Mouse (Mus musculus): ENCODE results near the gene Mrgprb5. TPM values are rescaled to one million over a fixed set of nuclear protein-coding genes. Genes with fewer than 3 reads are reported as not detected.

Mrgprb5 gene
- not detected for polyA plus RNA-seq (2014; fragmentation: Illumina TruSeq; extraction: RNeasy Lipid Tissue Mini Kit (QIAGEN cat#74804); ENCODE audit: low read depth, low replicate concordance)

GRCm38 (mm10) chr7:48168919-48169318 lies at the start of gene Mrgprb5:
Gene Mrgprb5, minus strand, starts transcription at chr7:48169019.

GRCm38 (mm10) chr7:48199188-48199587 lies 30.4 kb upstream of the Mrgprb5 start, which contains the start of gene Mrgprb4:
Gene Mrgprb4, minus strand, starts transcription at chr7:48199288.

Other genes with a start within 250 kb of the Mrgprb5 start
- gene Mrgpra4, start 186.9 kb downstream of the Mrgprb5 start, polyA plus RNA-seq (2014; fragmentation: Illumina TruSeq; extraction: RNeasy Lipid Tissue Mini Kit (QIAGEN cat#74804); ENCODE audit: low read depth, low replicate concordance) = not detected
- gene Mrgprx1, start 141.4 kb downstream of the Mrgprb5 start, polyA plus RNA-seq (2014; fragmentation: Illumina TruSeq; extraction: RNeasy Lipid Tissue Mini Kit (QIAGEN cat#74804); ENCODE audit: low read depth, low replicate concordance) = not detected
- gene Mrgprb4, start 30.3 kb upstream of the Mrgprb5 start, polyA plus RNA-seq (2014; fragmentation: Illumina TruSeq; extraction: RNeasy Lipid Tissue Mini Kit (QIAGEN cat#74804); ENCODE audit: low read depth, low replicate concordance) = not detected
- gene Mrgprb8, start 219.5 kb upstream of the Mrgprb5 start, polyA plus RNA-seq (2014; fragmentation: Illumina TruSeq; extraction: RNeasy Lipid Tissue Mini Kit (QIAGEN cat#74804); ENCODE audit: low read depth, low replicate concordance) = not detected

Measured in adipose tissue, adult 10 weeks (tissue).